Mouse (Mus musculus) stomach, postnatal 0 days (tissue): ENCODE results near the gene Vps37b. TPM values are rescaled to one million over a fixed set of nuclear protein-coding genes. Genes with fewer than 3 reads are reported as not detected.

ENCODE experiments used
- ATAC-seq: fragments of 200-750 bp; cut with Nextera tagmentation; 2 replicates; pipeline ENCODE4 v1.8.0; 2017; ENCODE audit not compliant: low FRiP score, low TSS enrichment
- DNase-seq: peaks from one replicate; pipeline ENCODE4 v3.0.0-alpha.2; 2016; ENCODE audit warnings: low spot score
- H3K27ac ChIP-seq: fragments of 300-500 bp; sonication (generic); replicated peaks from 2 replicates; pipeline ENCODE4 v1.5.1; 2014; ENCODE audit warnings: mild to moderate bottlenecking, control low read depth
- H3K27me3 ChIP-seq: fragments of 300-500 bp; sonication (generic); 2 replicates; pipeline ENCODE4 v1.6.1; 2014; ENCODE audit warnings: low read length; ENCODE audit not compliant: control insufficient read depth, insufficient read depth
- H3K36me3 ChIP-seq: fragments of 300-500 bp; sonication (generic); 2 replicates; pipeline ENCODE4 v1.6.1; 2014; ENCODE audit warnings: low read length, mixed read lengths; ENCODE audit not compliant: control insufficient read depth, insufficient read depth
- H3K4me1 ChIP-seq: fragments of 300-500 bp; sonication (generic); replicated peaks from 2 replicates; pipeline ENCODE4 v1.6.1; 2014; ENCODE audit warnings: antibody characterized with exemption; ENCODE audit not compliant: control insufficient read depth, insufficient read depth
- H3K4me2 ChIP-seq: fragments of 300-500 bp; sonication (generic); replicated peaks from 2 replicates; pipeline ENCODE4 v1.6.1; 2014; ENCODE audit warnings: low read depth, mild to moderate bottlenecking, control low read depth, moderate library complexity
- H3K4me3 ChIP-seq: fragments of 300-500 bp; sonication (generic); 2 replicates; pipeline ENCODE4 v1.5.1; 2014; ENCODE audit warnings: low read depth, low read length, control low read depth
- H3K9ac ChIP-seq: fragments of 300-500 bp; sonication (generic); 2 replicates; pipeline ENCODE4 v1.6.1; 2014; ENCODE audit warnings: mild to moderate bottlenecking, low read length, control low read depth, mixed read lengths
- H3K9me3 ChIP-seq: fragments of 300-500 bp; sonication (generic); 2 replicates; pipeline ENCODE4 v1.6.1; 2016; ENCODE audit warnings: low read length; ENCODE audit not compliant: control insufficient read depth
- CTCF ChIP-seq: IDR thresholded peaks from 2 replicates; pipeline ENCODE4 v1.5.1; 2016; ENCODE audit warnings: antibody characterized with exemption, low read depth, mild to moderate bottlenecking, moderate library complexity
- EP300 ChIP-seq: optimal IDR thresholded peaks from 2 replicates; pipeline ENCODE3; 2016; ENCODE audit warnings: antibody characterized with exemption
- WGBS: fragments of 180-500 bp; shearing (Covaris S2); extraction: QIAGEN DNeasy Blood & Tissue Kit; methylation state at CpG from one replicate; pipeline ENCODE4 v1.1.7; 2014; 5-methylcytosine and 5-hydroxymethylcytosine counted together
- microRNA-seq: library from miRNA; unstranded; fragments of <30 nt; microRNA quantifications from one replicate; pipeline ENCODE4, GENCODE M21; 2016
- polyA plus RNA-seq: library from polyadenylated mRNA; unstranded; fragments of >200 nt; fragmentation: Nextera tagmentation; extraction: Ambion mirVana; gene quantifications from 2 replicates; pipeline ENCODE4 v1.2.1, GENCODE M21; 2015

Vps37b gene
- polyA plus RNA-seq, 1 experiment from 2014 or later, result 31.0 TPM

DNA sequence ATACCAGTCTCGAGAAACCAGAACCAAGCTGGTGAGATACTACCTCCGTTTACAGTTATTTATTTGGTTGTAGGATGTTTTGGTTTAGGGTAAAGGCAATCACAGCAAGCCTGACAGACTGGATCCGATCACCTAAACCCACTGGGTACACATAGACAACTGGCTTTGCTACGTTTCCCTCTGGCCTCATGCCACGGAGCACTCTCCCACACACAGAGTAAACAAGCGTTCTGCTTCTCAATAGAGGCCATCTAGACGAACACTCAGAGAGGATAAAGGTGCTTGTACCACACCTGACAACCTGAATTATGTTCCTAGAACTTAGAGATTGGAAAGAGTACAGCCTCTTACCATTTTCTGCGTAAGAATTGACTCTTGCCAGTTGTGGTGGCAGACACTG lies 71.9 kb downstream of the Vps37b start:
- Histone ChIP-seq H3K4me2 (no peak overlapping the region), H3K27ac (no peak overlapping the region), H3K9me3 (no peaks in the 10 kb centered on the region), H3K4me3 (no peak overlapping the region), H3K27me3 (no peaks in the 10 kb centered on the region), H3K9ac (no peak overlapping the region), H3K4me1 (no peaks in the 10 kb centered on the region), H3K36me3 (no peaks in the 10 kb centered on the region)
- DNase-seq, result peak; percentile 67
- peak; percentile 33; the same call in 1 of the 2 replicates for ATAC-seq
- TF ChIP-seq EP300 (no peak), CTCF (no peak)
- WGBS, result 46% methylated on average over 8 of the region's 8 CpGs

DNA sequence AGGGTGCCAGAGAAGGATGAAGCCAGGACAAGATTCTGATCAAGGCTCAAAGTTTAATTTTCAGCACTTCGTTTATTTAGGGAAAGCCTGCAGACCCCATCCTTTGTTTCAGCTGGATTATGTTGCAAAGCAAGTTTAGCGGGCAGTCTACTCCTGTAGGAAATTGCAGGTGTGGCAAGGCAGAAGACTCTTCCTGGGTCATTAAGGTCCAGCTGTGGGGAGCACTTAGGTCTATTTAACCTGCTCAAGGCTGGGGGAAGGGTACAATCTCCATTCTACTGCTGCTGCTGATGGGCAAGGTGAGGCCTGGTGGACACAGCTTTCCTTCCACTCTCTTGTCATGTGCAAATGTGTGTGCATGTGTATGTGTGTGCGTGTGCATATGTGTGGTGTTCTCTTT lies 73.1 kb downstream of the Vps37b start:
- TF ChIP-seq EP300 (no peak), CTCF (no peak)
- ATAC-seq (no peak), DNase-seq (no peak)
- Histone ChIP-seq H3K36me3 (no peaks in the 10 kb centered on the region), H3K4me3 (no peak overlapping the region), H3K27me3 (no peaks in the 10 kb centered on the region), H3K27ac (no peak overlapping the region), H3K9ac (no peak overlapping the region), H3K4me1 (no peaks in the 10 kb centered on the region), H3K4me2 (no peak overlapping the region), H3K9me3 (no peaks in the 10 kb centered on the region)
- WGBS, result 60% methylated on average over 3 of the region's 3 CpGs

GRCm38 (mm10) chr5:123957213-123957612 lies 74.9 kb downstream of the Vps37b start:
- TF ChIP-seq EP300, result no peak
- no peak for TF ChIP-seq CTCF
- H3K9me3 ChIP-seq, result no peaks in the 10 kb centered on the region
- 92% methylated on average over 8 of the region's 8 CpGs for WGBS

More at GRCm38 (mm10) chr5:123957213-123957612, 74.9 kb downstream of the Vps37b start:
- Histone ChIP-seq H3K4me1 (no peaks in the 10 kb centered on the region), H3K36me3 (no peaks in the 10 kb centered on the region), H3K4me3 (no peak overlapping the region), H3K27me3 (no peaks in the 10 kb centered on the region), H3K4me2 (no peak overlapping the region), H3K27ac (no peak overlapping the region), H3K9ac (no peak overlapping the region)
- DNase-seq (no peak), ATAC-seq (no peak)

Small RNA genes within 50 kb of the gene (microRNA-seq; reads per million reads assigned to microRNA genes)
- gene Mir7032, result not detected

Other genes with a start within 250 kb of the Vps37b start
- 24.0 and 26.8 TPM in 2 replicates for gene Hcar2, start 166.8 kb downstream of the Vps37b start, polyA plus RNA-seq
- 4.9 and 6.0 TPM in 2 replicates for gene Hcar1, start 152.2 kb downstream of the Vps37b start, polyA plus RNA-seq
- gene Denr, start 125.1 kb downstream of the Vps37b start, polyA plus RNA-seq, result 107 and 122 TPM in 2 replicates
- 0.56 and 0.91 TPM in 2 replicates for gene Gm43518, start 104.9 kb downstream of the Vps37b start, polyA plus RNA-seq
- 5.4 TPM in 2 replicates for gene Ccdc62, start 101.6 kb downstream of the Vps37b start, polyA plus RNA-seq
- 31.2 and 32.2 TPM in 2 replicates for gene Hip1r, start 58.6 kb downstream of the Vps37b start, polyA plus RNA-seq
- gene Abcb9, start 63.5 kb upstream of the Vps37b start, polyA plus RNA-seq, result 7.7 and 8.2 TPM in 2 replicates
- 19.0 and 21.0 TPM in 2 replicates for gene Ogfod2, start 80.0 kb upstream of the Vps37b start, polyA plus RNA-seq
- gene Arl6ip4, start 83.8 kb upstream of the Vps37b start, polyA plus RNA-seq, result 77.1 and 78.9 TPM in 2 replicates
- 1.8 and 2.3 TPM in 2 replicates for gene Pitpnm2, start 217.5 kb upstream of the Vps37b start, polyA plus RNA-seq